Mouse (Mus musculus) urinary bladder, postnatal 10 days (tissue): ENCODE results near the gene Pdlim5.

Experiments
- DNase-seq: peaks from one replicate; pipeline ENCODE4 v3.0.0; 2022; ENCODE audit warnings: low spot score

Pdlim5 gene

DNA sequence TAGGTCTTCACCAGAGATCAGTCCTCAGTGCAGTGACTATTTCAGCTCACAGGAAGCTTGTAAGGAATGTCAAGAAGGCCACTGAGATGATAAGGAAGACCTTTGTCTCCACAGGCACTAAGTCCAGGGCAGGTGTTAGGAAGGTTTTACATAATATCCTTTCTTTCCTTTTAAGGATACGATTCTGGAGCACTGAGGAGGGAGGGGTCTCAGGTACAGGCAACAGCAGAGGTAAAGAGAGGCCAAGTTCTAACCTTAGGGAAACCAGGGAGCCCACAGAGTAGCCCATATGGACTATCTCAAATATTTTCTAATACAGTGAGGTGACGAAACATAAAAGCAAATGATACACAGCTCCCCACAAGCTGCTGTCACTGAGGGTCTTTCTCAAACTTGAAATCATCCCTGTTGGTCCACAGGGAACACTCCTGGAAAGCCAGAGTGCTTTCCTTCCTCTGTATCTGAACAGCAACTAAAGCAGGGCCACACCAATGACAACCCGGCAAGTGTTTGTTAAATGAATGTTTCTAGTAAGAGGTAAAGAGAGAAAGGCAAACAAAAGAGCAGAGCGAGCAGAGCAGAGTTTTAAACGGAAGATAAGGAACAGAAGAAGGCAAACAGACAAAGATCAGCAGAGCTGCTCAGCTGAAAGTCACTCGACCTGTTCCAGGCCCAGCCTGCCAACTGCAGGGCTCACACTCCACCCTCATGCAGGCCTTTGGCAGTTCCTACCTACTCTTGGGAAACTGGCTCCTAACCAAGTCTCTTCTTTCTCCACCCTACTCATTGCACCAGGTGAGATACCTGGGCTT lies 55.9 kb downstream of the Pdlim5 start:
- DNase-seq: no peak

GRCm38 (mm10) chr3:142338058-142338457 lies 57.4 kb downstream of the Pdlim5 start:
- no peak for DNase-seq

DNA sequence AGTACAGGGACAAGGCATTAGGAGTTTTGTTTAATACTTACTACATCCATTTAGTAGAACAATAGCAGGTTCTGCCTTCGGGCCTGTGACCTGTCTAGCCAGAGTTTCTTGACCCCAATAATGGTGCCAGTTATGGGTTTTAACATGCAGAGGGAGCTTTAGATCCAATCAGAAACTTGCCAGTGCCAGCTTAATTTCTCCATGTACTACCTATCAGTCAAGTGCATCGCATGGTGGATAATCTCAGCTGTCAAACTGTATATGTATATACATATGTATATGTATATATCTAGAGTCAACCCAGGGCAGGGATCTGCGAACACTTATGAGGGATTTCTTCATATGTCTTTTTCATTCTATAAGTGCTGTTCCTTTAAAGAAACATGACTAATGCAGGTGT lies 61.0 kb downstream of the Pdlim5 start:
- DNase-seq: no peak

- no peak for DNase-seq
Measured at GRCm38 (mm10) chr3:142333458-142333857, 62.0 kb downstream of the Pdlim5 start.

GRCm38 (mm10) chr3:142332716-142333115 lies 62.8 kb downstream of the Pdlim5 start:
- DNase-seq: no peak

DNA sequence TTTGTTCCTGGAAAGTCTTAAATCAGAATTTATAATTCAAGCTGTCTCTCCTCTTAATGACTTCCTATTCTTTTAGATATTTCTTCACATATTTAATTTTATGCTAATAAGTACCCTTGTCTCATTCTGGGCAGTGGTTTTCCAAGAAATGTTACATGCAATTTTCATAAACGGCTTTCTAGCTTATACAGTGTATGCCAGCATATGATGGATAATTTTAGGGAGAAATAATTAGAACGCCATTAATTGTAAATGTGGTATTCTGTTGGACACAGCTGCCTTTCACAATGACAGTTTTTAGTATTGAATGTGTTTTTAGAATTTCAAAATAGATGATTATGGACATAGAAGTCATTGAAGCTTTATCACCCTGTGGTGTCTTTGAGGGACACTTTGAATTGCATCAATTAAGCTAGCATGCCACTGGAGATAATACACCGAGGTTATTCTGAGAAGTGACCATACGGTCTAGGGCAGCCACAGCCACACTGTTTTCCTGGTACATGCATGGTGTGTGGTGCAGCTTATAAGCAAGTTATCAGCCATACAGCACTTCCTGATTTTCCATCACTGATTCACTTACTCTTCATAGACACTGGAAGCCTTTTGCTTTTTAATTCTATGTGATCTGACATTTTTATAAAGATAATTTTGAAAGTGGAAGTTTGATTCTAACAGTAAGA lies 63.5 kb downstream of the Pdlim5 start:
- DNase-seq: no peak

DNA sequence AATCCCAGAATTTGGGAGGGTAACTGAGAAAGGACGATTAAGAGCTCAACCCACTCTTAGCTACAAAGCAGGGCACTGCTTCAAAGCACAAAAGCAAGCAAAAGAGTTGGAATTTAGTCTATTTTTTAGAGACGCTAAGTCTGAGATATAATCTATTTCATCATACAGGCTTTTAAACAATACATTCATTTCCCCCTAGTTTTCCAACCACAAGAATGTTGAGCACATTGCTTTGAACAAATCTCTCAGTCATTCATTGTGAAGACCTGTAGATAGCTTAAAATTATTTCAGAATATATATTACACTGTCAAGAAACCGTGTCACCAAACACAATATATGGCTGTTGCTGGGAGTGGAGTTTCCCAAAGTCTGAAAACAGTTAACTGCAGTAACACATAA lies 65.1 kb downstream of the Pdlim5 start:
- DNase-seq: no peak

DNA sequence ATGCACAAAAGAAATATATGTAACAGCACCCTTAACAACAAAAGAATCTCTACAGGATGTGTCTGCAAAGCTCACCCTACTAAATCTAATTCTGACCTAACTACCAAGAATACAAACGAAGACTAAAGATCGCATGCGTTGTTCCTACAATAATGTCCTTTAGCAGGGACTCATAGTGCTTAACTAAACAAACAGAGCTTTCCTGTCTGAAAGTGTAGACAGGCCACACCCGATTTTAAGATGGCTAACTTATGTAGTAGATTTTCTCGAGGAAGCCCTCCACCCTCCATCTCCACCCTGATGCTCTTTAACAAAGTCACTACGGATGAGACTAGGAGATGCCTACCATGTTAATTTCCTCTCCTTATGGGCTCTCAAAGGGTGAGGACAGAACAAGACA lies 71.9 kb downstream of the Pdlim5 start:
- no peak for DNase-seq

- DNase-seq: no peak
Measured at GRCm38 (mm10) chr3:142321930-142322329, 73.6 kb downstream of the Pdlim5 start.

GRCm38 (mm10) chr3:142318147-142318546 lies 77.3 kb downstream of the Pdlim5 start:
- DNase-seq: no peak

- DNase-seq: no peak
Measured at GRCm38 (mm10) chr3:142316138-142316740, 79.3 kb downstream of the Pdlim5 start.

DNA sequence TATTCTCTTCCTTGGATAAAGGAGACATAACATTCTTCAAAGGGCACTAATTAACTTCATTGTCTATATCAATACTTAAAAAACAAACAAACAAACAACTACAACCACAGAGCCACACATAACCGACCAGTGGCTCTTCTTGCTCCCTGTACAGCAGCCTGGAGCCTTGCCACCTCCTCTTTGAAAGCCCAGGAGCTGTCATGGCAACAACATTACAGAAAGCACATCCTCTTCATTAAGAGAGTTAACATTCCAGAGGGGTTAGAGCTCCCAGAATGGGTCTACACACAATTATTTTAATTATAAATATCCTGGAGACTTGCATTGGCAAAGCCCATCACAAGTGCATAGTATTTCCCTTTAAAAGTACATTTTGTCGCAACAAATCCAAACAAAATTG lies 84.4 kb downstream of the Pdlim5 start:
- DNase-seq: no peak

DNA sequence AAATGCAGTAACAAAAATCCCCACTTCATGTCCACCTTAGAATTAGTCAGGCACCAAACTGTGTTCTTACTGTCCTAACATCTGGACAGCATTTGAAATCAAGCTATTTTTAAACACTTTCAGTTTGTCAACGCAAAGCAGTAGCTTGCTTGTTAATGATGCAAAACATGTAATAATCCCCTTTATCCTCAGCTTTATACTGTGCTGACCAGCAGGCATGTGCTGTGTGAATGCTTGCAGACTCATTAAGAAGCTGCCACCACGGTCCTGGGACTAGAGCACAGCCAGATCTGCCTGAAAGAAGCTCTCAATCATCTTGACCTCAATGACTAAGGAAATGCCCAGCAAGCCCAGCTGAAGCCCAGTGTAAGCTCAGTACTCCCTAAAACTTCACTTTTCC lies 85.0 kb downstream of the Pdlim5 start:
- DNase-seq: no peak

DNA sequence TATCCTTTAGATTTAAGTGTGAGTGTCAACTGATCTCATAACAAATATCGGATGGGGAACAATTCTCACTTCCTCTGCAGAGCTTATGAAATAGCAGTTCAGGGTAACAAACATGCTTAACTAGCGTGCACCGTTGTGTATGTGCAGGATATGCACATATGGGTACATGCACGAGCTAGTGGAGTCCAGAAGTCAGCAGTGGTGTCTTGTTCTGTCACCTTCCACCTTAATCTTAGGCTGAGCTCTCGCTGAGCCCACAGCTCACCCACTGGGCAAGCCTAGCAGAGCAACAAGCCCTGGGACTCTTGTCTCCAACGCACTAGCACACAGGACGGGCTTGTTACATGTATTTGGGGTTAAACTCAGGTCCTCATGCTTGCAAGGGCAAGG lies 100.2 kb downstream of the Pdlim5 start:
- DNase-seq: no peak

DNA sequence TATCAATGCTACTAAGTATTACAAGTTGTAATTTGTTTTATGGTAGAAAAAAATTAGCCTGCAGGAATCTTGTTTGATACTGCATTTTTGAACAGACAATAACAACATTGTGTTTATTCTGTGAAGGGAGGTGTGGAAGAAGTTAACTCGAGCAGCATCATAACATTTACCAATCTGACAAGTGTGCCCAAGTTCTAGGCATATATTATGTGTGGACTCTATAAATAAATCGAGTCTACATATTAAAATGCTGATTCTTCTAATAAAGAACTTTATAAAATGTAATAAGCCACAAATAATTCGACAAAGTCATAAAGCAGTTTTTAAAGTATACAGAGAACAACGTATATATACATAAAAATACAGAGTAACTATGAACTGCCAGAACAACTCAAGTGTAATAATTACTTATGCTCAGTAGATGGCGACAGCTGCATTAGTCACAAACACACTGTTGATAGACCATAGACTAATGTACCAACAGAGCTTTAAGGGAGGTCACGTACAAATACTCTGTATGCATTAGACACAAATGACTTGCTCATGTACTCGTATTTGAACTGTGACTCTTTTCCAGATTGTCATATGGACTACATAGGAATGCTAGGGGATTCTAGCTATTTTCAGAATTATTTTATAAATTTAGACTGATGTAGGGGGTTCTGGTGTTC lies 100.7 kb downstream of the Pdlim5 start:
- DNase-seq: no peak

DNA sequence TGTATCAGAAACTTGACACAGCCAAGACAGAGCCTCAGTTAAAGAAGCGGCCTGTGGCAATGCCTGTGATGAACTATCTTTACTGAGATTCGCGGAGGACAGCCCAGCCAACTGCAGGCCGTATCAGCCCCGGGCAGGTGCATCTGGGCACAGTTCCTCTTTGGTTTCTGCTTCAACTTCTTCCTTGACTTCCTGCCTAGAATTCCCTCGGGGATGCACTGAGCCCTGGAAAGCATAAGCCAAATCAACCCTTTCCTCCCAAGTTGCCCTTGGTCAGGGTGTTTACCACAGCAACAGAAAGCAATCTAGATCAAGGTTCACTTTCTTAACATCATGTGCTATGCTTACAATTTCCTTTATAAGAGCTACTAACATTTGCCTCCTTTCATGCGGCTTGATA lies 101.9 kb downstream of the Pdlim5 start:
- DNase-seq: no peak

DNA sequence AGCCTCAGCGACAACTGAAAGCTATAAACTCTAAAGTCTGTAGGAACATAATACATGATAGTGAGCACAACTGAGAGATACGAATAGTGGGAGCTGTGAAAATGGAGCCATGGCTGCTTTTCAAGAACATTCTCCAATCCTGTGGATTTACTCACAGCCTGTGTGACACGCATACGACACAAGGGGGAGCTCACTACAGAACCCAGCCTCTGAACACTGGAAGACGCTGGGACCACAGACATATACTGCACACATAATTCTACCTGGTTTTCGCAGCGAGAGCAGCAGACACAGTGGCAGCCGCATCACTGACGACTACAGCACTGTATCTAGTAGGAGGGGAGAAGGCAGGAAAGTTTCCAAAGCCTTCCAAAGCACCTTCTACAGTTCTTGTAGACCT lies 112.8 kb downstream of the Pdlim5 start:
- no peak for DNase-seq

DNA sequence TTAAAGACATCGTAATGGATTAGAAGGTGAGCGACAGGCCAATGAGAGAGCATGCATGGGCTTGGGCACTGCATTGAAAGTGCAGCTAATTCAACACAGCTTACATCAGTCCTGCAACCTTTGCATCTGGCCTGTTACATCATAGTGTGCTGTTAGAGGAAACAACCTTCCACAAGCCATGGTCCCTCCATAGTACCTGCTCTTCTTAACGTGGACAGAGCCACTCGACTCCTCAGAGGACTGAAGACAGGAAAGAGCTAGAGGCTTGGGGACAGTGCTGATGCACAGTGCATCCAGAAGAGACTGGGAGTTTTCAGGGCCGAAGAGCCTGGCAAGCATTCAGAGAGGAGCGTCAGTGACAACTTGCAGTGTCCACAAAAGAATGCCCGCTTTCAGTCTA lies 113.8 kb downstream of the Pdlim5 start:
- DNase-seq: no peak

GRCm38 (mm10) chr3:142281093-142281445 lies 114.4 kb downstream of the Pdlim5 start:
- DNase-seq: no peak

DNA sequence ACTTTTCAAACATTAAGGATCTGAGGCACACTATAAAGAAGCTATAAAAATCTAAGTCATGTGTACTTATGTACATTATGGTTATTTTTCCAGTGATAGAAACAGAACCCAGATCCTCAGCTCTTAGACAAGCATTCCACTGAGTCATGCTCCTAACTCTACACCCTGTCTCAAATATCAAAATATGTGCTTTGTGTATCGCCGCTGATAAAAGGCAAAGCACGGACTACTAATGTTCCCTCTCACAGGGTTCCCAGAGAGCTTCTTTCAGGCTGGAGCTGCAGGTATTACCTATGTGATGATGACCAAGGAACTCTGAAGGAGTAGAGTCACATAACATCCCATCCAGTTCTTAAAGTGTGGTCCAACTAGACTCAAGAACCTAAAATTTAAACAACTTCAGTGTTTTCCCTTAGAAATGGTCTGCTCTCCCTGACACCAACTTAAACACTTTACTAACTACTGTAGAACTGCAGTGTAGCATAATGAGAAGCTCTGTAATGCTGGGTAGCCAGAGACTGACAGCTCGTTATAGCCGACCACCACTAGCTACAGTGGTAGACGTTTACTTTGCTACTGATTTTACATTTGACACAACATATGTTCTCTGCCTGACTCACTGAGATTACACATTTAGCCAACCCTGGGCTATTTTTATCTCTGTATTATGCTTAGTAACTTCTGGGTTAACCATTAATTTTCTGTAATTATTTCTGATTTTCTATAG lies 115.0 kb downstream of the Pdlim5 start:
- DNase-seq: no peak

GRCm38 (mm10) chr3:142279011-142279410 lies 116.5 kb downstream of the Pdlim5 start:
- DNase-seq: no peak

DNA sequence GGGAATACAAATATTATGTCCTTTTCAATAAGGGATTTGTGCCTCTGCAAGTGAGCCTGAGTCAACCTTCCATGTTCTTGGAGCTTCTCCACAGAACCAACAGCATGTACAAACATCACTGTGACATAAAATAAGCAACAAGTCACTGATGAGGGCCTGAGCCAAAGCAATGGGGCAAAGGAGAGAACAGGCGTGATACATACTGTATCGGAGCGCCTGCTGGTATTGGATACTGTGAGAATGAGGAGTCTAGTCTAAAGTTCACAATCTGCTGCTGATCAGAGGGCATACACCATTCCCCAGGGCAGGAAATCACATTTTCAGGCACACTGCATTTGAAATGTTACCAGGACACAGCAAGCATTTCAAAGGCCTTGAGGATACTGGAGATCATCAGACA lies 119.0 kb downstream of the Pdlim5 start:
- DNase-seq: no peak
